Mouse (Mus musculus): ENCODE results near the gene Sirt2. TPM values are rescaled to one million over a fixed set of nuclear protein-coding genes. Genes with fewer than 3 reads are reported as not detected.

Gene Sirt2
- total and polyA plus RNA-seq, 3 experiments, result 34.1 to 103 (median 60.0) TPM

GRCm38 (mm10) chr7:28822993-28823903, 56.7 kb downstream of the Sirt2 start:
- Histone ChIP-seq H3K4me3 (ENCODE audit: low read depth, low read length) (no peak overlapping the region), H3K9me3 (replicated peaks) (no peaks in the 10 kb centered on the region), H3K27me3 (ENCODE audit: insufficient read depth, low read length) (no peaks in the 10 kb centered on the region), H3K4me1 (ENCODE audit: insufficient read depth, low read depth, low read length) (peaks cover 76% of the 10 kb centered on the region), H3K36me3 (replicated peaks) (peaks cover 69% of the 10 kb centered on the region)
- no peak for ATAC-seq (ENCODE audit: extremely low read depth, insufficient number of reproducible peaks, low FRiP score, poor library complexity, severe bottlenecking)
- no peak for DNase-seq (ENCODE audit: low spot score)
- TF ChIP-seq CTCF (IDR thresholded peaks at IDR 0.05; ENCODE audit: low read depth, low read length) (no peak), GATA1 (IDR thresholded peaks at IDR 0.05; ENCODE audit: borderline replicate concordance, low read length) (no peak), TAL1 (conservative IDR thresholded peaks at IDR 0.05; ENCODE audit: low read depth, low read length) (no peak), POLR2AphosphoS5 (IDR thresholded peaks at IDR 0.05; ENCODE audit: insufficient replicate concordance, low read depth, low read length) (no peak), GATA2 (IDR thresholded peaks at IDR 0.05; ENCODE audit: borderline replicate concordance, low read depth, low read length) (no peak)

GRCm38 (mm10) chr7:28823932-28824331, 57.4 kb downstream of the Sirt2 start:
- DNase-seq (ENCODE audit: low spot score) (no peak), ATAC-seq (ENCODE audit: extremely low read depth, insufficient number of reproducible peaks, low FRiP score, poor library complexity, severe bottlenecking) (no peak)
- H3K36me3 ChIP-seq (replicated peaks), result peaks cover 68% of the 10 kb centered on the region

GRCm38 (mm10) chr7:28824941-28825685, 58.6 kb downstream of the Sirt2 start, which contains the start of gene Ech1:
TSS of gene Ech1 (plus strand) at chr7:28825217.
- Histone ChIP-seq H3K4me3 (ENCODE audit: low read depth, low read length) (peak within 1 kb of the TSS; percentile 69), H3K9me3 (replicated peaks) (peaks cover 6% of the 10 kb centered on the region), H3K4me1 (ENCODE audit: insufficient read depth, low read depth, low read length) (peaks cover 59% of the 10 kb centered on the region), H3K36me3 (replicated peaks) (peaks cover 66% of the 10 kb centered on the region), H3K27me3 (ENCODE audit: insufficient read depth, low read length) (no peaks in the 10 kb centered on the region)
- ATAC-seq (ENCODE audit: extremely low read depth, insufficient number of reproducible peaks, low FRiP score, poor library complexity, severe bottlenecking) (peak; percentile 41; the same call in 1 of the 2 replicates), DNase-seq (ENCODE audit: low spot score) (peak; percentile 65)
- TF ChIP-seq TAL1 (conservative IDR thresholded peaks at IDR 0.05; ENCODE audit: low read depth, low read length) (no peak), GATA1 (IDR thresholded peaks at IDR 0.05; ENCODE audit: borderline replicate concordance, low read length) (no peak), CTCF (IDR thresholded peaks at IDR 0.05; ENCODE audit: low read depth, low read length) (no peak), GATA2 (IDR thresholded peaks at IDR 0.05; ENCODE audit: borderline replicate concordance, low read depth, low read length) (no peak), POLR2AphosphoS5 (IDR thresholded peaks at IDR 0.05; ENCODE audit: insufficient replicate concordance, low read depth, low read length) (no peak)

More at GRCm38 (mm10) chr7:28823932-28824331, 57.4 kb downstream of the Sirt2 start:
- H3K4me1 ChIP-seq (ENCODE audit: insufficient read depth, low read depth, low read length), result peaks cover 69% of the 10 kb centered on the region
- H3K9me3 ChIP-seq (replicated peaks), result no peaks in the 10 kb centered on the region
- H3K27me3 ChIP-seq (ENCODE audit: insufficient read depth, low read length), result no peaks in the 10 kb centered on the region
- no peak overlapping the region for H3K4me3 ChIP-seq (ENCODE audit: low read depth, low read length)
- TF ChIP-seq GATA1 (IDR thresholded peaks at IDR 0.05; ENCODE audit: borderline replicate concordance, low read length) (no peak), CTCF (IDR thresholded peaks at IDR 0.05; ENCODE audit: low read depth, low read length) (no peak), GATA2 (IDR thresholded peaks at IDR 0.05; ENCODE audit: borderline replicate concordance, low read depth, low read length) (no peak), POLR2AphosphoS5 (IDR thresholded peaks at IDR 0.05; ENCODE audit: insufficient replicate concordance, low read depth, low read length) (no peak), TAL1 (conservative IDR thresholded peaks at IDR 0.05; ENCODE audit: low read depth, low read length) (no peak)

- DNase-seq (ENCODE audit: low spot score), result no peak
- H3K27me3 ChIP-seq (ENCODE audit: insufficient read depth, low read length), result no peaks in the 10 kb centered on the region
- TF ChIP-seq TAL1 (conservative IDR thresholded peaks at IDR 0.05; ENCODE audit: low read depth, low read length) (no peak), CTCF (IDR thresholded peaks at IDR 0.05; ENCODE audit: low read depth, low read length) (no peak), GATA1 (IDR thresholded peaks at IDR 0.05; ENCODE audit: borderline replicate concordance, low read length) (no peak), GATA2 (IDR thresholded peaks at IDR 0.05; ENCODE audit: borderline replicate concordance, low read depth, low read length) (no peak), POLR2AphosphoS5 (IDR thresholded peaks at IDR 0.05; ENCODE audit: insufficient replicate concordance, low read depth, low read length) (no peak)
- H3K4me3 ChIP-seq (ENCODE audit: low read depth, low read length), result peak overlapping the region; percentile 69
- H3K4me1 ChIP-seq (ENCODE audit: insufficient read depth, low read depth, low read length), result peaks cover 52% of the 10 kb centered on the region
- ATAC-seq (ENCODE audit: extremely low read depth, insufficient number of reproducible peaks, low FRiP score, poor library complexity, severe bottlenecking), result peak; percentile 26; the same call in 1 of the 2 replicates
- peaks cover 66% of the 10 kb centered on the region for H3K36me3 ChIP-seq (replicated peaks)
- H3K9me3 ChIP-seq (replicated peaks), result peaks cover 7% of the 10 kb centered on the region
Observed at GRCm38 (mm10) chr7:28825686-28826401, 59.3 kb downstream of the Sirt2 start.

- peaks cover 47% of the 10 kb centered on the region for H3K4me1 ChIP-seq (ENCODE audit: insufficient read depth, low read depth, low read length)
- TF ChIP-seq CTCF (IDR thresholded peaks at IDR 0.05; ENCODE audit: low read depth, low read length), result no peak
- no peak for TF ChIP-seq GATA1 (IDR thresholded peaks at IDR 0.05; ENCODE audit: borderline replicate concordance, low read length)
- no peak for TF ChIP-seq GATA2 (IDR thresholded peaks at IDR 0.05; ENCODE audit: borderline replicate concordance, low read depth, low read length)
- no peak for TF ChIP-seq POLR2AphosphoS5 (IDR thresholded peaks at IDR 0.05; ENCODE audit: insufficient replicate concordance, low read depth, low read length)
- no peak for TF ChIP-seq TAL1 (conservative IDR thresholded peaks at IDR 0.05; ENCODE audit: low read depth, low read length)
Observed at GRCm38 (mm10) chr7:28826402-28826772, 59.9 kb downstream of the Sirt2 start.

More at GRCm38 (mm10) chr7:28826402-28826772, 59.9 kb downstream of the Sirt2 start:
- H3K27me3 ChIP-seq (ENCODE audit: insufficient read depth, low read length), result no peaks in the 10 kb centered on the region
- H3K36me3 ChIP-seq (replicated peaks), result peaks cover 66% of the 10 kb centered on the region
- peaks cover 7% of the 10 kb centered on the region for H3K9me3 ChIP-seq (replicated peaks)
- ATAC-seq (ENCODE audit: extremely low read depth, insufficient number of reproducible peaks, low FRiP score, poor library complexity, severe bottlenecking), result no peak
- H3K4me3 ChIP-seq (ENCODE audit: low read depth, low read length), result no peak overlapping the region
- no peak for DNase-seq (ENCODE audit: low spot score)

All from G1E (cell line).